Mouse (Mus musculus) heart, embryonic 12.5 days (tissue): ENCODE measurements around the gene Tbpl1. TPM values are rescaled to one million over a fixed set of nuclear protein-coding genes. Genes with fewer than 3 reads are reported as not detected.

Source experiments
- ATAC-seq: fragments of 200-750 bp; cut with Nextera tagmentation; 2 replicates; pipeline ENCODE4 v1.8.0; 2017; ENCODE audit warnings: moderate TSS enrichment, moderate library complexity; ENCODE audit not compliant: insufficient number of reproducible peaks, low FRiP score
- H3K27ac ChIP-seq: fragments of 300-500 bp; sonication (generic); 2 replicates; pipeline ENCODE4 v1.5.1; 2016; ENCODE audit warnings: mild to moderate bottlenecking, moderate library complexity; ENCODE audit not compliant: poor library complexity, severe bottlenecking
- H3K27me3 ChIP-seq: fragments of 300-500 bp; sonication (generic); replicated peaks from 2 replicates; pipeline ENCODE4 v1.6.1; 2016; ENCODE audit warnings: mild to moderate bottlenecking, moderate library complexity
- H3K36me3 ChIP-seq: fragments of 300-500 bp; sonication (generic); 2 replicates; pipeline ENCODE4 v1.6.1; 2016; ENCODE audit warnings: mild to moderate bottlenecking, moderate library complexity
- H3K4me1 ChIP-seq: fragments of 300-500 bp; sonication (generic); replicated peaks from 2 replicates; pipeline ENCODE4 v1.6.1; 2016; ENCODE audit warnings: mild to moderate bottlenecking
- H3K4me2 ChIP-seq: fragments of 300-500 bp; sonication (generic); 2 replicates; pipeline ENCODE4 v1.6.1; 2016; ENCODE audit warnings: mild to moderate bottlenecking, moderate library complexity
- H3K4me3 ChIP-seq: fragments of 300-500 bp; sonication (generic); 2 replicates; pipeline ENCODE4 v1.5.1; 2016; ENCODE audit warnings: mild to moderate bottlenecking
- H3K9ac ChIP-seq: fragments of 300-500 bp; sonication (generic); 2 replicates; pipeline ENCODE4 v1.6.1; 2016; ENCODE audit warnings: mild to moderate bottlenecking, moderate library complexity
- H3K9me3 ChIP-seq: fragments of 300-500 bp; sonication (generic); replicated peaks from 2 replicates; pipeline ENCODE4 v1.6.1; 2016; ENCODE audit warnings: mild to moderate bottlenecking, moderate library complexity
- WGBS: fragments of 180-500 bp; shearing (Covaris S2); methylation state at CpG from one replicate; pipeline ENCODE4 v1.1.7; 2016; 5-methylcytosine and 5-hydroxymethylcytosine counted together
- polyA plus RNA-seq: library from polyadenylated mRNA; unstranded; fragments of >200 nt; fragmentation: Nextera tagmentation; extraction: Ambion mirVana; gene quantifications from 2 replicates; pipeline ENCODE4 v1.2.1, GENCODE M21; 2016

Gene Tbpl1
- 50.7 and 56.0 TPM in 2 replicates for polyA plus RNA-seq

DNA sequence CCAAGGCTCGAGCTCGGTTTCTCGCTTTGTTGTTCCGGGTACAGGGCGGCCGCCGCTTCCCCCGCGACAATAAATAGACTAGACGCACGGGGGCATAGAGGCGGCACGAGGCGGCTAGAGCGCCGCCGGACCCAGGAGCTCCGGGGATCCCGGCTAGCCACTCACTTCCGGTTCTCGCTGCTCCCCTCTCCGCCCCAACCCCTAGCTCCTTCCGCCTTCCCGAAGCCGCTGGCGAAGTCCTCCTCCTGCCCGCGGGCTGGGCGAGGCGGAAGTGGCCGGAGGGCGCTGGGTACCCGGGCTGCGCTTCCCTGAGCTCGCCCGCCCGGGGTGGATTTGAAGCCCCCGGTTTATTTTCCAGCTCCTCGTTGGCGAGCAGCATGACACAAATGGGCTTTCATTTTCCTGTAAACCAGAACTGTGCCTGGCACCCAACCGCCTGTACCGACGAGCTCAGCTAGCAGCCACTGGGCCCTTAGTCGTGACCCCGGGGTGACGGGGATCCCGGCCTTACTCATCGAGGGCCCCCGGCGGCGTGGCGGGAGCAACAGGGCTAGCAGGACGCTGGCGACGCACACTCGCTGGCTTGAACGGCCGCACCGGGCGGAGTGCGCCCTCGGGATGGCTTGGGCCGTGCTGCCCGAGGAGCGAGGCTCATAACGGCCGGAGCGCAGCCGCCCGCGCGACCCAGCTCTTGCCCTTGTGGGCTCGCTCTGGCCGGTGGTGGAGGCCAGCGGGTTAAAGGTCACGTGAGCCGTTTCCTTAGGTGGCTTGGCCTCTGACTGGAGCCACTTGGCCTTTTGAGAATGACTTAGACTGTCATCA is at the start of gene Tbpl1:
Gene Tbpl1 (minus strand): TSS at position 667 of the 822 bp plus-strand sequence.
- under 1% methylated on average over 77 of the region's 77 CpGs for WGBS
- peak within 1 kb of the TSS; percentile 89 for H3K4me3 ChIP-seq
- H3K27ac ChIP-seq = peak within 1 kb of the TSS; percentile 93

DNA sequence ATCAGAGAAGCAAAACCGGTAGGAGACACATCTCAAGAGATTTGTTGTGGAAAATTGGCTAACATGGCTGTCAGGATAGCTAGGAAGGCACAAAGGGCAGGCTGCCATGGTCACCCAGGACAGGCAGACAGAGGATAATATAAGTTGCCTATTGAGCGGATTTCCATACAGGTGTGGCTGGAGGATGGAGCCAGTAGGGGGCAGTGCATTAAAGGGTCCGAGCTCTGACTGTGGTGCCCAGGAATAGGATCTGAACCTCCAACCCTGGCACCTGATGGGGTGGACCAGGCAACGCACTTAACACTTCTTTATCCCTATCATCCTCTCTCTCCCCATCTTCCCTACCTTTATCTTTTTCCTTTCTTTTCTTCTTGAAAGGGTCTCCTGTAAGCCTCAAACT is 49.7 kb upstream of the Tbpl1 start:
- H3K4me2 ChIP-seq = no peak overlapping the region
- H3K36me3 ChIP-seq = no peaks in the 10 kb centered on the region
- no peaks in the 10 kb centered on the region for H3K4me1 ChIP-seq
- 26% methylated on average over 4 of the region's 4 CpGs for WGBS
- H3K4me3 ChIP-seq = no peak overlapping the region
- no peak overlapping the region for H3K27ac ChIP-seq
- ATAC-seq = no peak
- H3K9ac ChIP-seq = no peak overlapping the region
- H3K27me3 ChIP-seq = no peaks in the 10 kb centered on the region
- no peaks in the 10 kb centered on the region for H3K9me3 ChIP-seq

More for the DNA sequence above, at the start of gene Tbpl1:
- ATAC-seq = peak; percentile 99
- Histone ChIP-seq H3K4me1 (peaks cover 26% of the 10 kb centered on the region), H3K36me3 (no peaks in the 10 kb centered on the region), H3K27me3 (no peaks in the 10 kb centered on the region), H3K9ac (peak within 1 kb of the TSS; percentile 89), H3K4me2 (peak within 1 kb of the TSS; percentile 87), H3K9me3 (no peaks in the 10 kb centered on the region)

DNA sequence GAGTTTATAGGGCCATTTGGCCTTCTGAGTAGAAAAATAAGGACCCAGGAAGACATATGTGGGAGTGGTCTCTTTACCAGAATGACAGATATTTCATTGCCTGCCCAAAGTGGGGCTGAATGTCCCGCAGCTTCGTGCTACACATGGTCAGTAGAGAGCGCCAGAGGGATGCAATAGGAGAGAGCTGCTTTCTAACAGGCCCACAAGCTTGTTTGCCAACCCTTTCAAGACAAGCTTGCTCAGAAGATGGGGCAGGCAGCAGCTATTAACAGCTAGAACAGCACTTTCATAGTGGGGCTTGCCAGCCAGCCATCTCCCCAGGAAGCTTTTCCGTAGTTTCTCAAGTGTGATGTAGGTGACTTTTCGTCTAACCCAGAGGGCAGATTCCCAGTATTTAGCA is 46.2 kb upstream of the Tbpl1 start:
- Histone ChIP-seq H3K9ac (no peak overlapping the region), H3K36me3 (no peaks in the 10 kb centered on the region), H3K4me3 (no peak overlapping the region), H3K9me3 (no peaks in the 10 kb centered on the region), H3K4me2 (no peak overlapping the region), H3K27me3 (no peaks in the 10 kb centered on the region), H3K27ac (no peak overlapping the region), H3K4me1 (no peaks in the 10 kb centered on the region)
- no peak for ATAC-seq
- WGBS = 13% methylated on average over 5 of the region's 5 CpGs

DNA sequence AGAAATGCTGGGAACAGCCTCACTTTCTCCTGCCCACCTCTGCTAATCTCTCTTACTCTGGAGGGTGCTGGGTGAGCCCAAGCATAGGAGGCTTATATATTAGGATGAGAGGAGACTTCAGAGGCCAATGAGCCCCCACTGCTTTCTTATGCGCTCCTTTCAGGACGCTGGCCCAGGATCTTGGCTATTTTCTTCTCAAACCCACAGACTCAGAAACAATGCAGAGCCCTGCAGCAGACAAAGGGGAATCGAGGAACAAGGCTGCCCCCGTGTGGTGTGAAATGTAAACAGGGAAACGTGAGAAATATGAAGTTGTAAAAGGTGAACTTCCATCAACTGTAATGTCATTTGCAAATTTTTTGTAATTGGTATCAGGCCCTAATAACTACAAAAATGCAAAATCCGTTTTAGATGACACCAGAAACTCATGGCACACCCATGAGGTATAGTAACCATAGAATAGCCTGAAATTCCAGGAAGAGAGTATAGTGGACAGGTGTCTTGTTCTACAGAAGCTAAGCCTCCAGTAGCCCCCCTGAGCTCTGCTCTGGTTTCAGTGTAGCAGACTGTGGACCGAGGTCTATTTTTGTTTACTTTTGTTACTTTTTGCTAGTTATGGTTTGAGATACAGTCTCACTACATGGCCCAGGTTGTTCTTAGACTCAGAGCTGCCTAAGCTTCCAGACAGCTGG is 44.4 kb upstream of the Tbpl1 start:
- Histone ChIP-seq H3K9ac (no peak overlapping the region), H3K4me1 (no peaks in the 10 kb centered on the region), H3K27ac (no peak overlapping the region), H3K9me3 (no peaks in the 10 kb centered on the region), H3K4me2 (no peak overlapping the region), H3K36me3 (no peaks in the 10 kb centered on the region), H3K4me3 (no peak overlapping the region), H3K27me3 (no peaks in the 10 kb centered on the region)
- 13% methylated on average over 7 of the region's 7 CpGs for WGBS
- no peak for ATAC-seq

DNA sequence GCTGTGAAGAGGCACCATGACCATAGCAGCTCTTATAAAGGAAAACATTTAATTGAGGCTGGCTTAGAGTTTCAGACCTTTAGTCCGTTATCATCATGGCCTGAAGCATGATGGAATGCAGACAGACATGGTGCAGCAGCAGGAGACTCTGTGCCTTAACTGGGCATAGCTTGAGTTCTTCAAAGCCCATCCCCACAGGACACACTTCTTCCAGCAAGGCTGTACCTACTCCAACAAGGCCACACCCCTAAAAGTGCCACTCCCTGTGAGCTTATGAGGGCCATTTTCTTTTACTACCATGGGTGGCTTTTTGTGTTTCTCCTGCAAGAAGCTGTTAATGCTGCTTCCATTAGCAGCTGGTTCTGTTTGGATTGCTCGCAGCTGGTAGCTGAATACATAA is 43.7 kb upstream of the Tbpl1 start:
- WGBS = 69% methylated on average over 2 of the region's 2 CpGs
- H3K4me1 ChIP-seq = no peaks in the 10 kb centered on the region
- H3K27me3 ChIP-seq = no peaks in the 10 kb centered on the region
- no peak overlapping the region for H3K27ac ChIP-seq
- H3K4me3 ChIP-seq = no peak overlapping the region
- no peak overlapping the region for H3K4me2 ChIP-seq
- H3K36me3 ChIP-seq = no peaks in the 10 kb centered on the region
- H3K9me3 ChIP-seq = no peaks in the 10 kb centered on the region
- no peak overlapping the region for H3K9ac ChIP-seq
- no peak for ATAC-seq

DNA sequence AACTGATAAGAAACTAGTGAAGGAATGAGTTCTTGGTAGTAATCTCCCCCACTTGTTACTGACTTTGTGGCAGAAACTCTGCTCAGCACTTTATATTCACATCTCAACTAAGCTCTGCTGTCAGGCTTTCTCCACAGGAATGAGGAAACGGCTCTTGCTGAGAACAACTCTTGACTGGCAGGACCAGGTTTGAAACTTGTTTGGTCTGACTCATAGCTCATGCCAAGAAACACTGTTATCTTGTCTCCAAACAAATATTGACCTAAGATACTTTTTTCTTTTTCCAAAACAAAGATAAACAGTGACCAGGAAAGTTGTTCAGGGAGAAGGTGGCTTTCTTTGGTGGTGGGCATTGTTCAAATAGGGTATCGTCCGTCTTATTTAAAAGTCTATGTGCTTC is 42.9 kb upstream of the Tbpl1 start:
- Histone ChIP-seq H3K9me3 (no peaks in the 10 kb centered on the region), H3K36me3 (no peaks in the 10 kb centered on the region), H3K4me3 (no peak overlapping the region), H3K9ac (no peak overlapping the region), H3K27ac (no peak overlapping the region), H3K27me3 (no peaks in the 10 kb centered on the region), H3K4me2 (no peak overlapping the region), H3K4me1 (no peaks in the 10 kb centered on the region)
- ATAC-seq = no peak
- WGBS = 66% methylated on average over 3 of the region's 3 CpGs

DNA sequence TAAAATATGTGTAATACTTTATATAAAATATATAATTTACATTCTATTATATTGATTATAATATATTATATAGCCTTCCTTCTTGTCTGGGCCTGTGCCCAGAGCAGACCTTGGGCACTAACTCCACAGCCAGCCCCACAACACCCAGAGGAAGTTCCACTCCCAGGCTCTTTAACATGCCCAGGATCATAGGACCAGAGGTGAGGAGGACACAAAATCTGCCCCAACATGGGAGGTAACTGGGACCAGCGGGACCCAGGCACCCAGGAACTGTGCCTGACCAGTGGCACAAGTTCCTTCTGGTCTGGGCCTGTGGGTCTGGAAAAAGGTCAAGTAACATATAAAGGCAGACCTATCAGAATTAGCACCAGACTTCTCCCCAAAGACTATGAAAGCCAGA is 22.5 kb upstream of the Tbpl1 start:
- Histone ChIP-seq H3K27ac (no peak overlapping the region), H3K9me3 (no peaks in the 10 kb centered on the region), H3K4me1 (no peaks in the 10 kb centered on the region), H3K9ac (no peak overlapping the region), H3K36me3 (no peaks in the 10 kb centered on the region), H3K4me3 (no peak overlapping the region), H3K27me3 (no peaks in the 10 kb centered on the region), H3K4me2 (no peak overlapping the region)
- no peak for ATAC-seq
- WGBS = 79% methylated on average over 1 of the region's 1 CpGs

DNA sequence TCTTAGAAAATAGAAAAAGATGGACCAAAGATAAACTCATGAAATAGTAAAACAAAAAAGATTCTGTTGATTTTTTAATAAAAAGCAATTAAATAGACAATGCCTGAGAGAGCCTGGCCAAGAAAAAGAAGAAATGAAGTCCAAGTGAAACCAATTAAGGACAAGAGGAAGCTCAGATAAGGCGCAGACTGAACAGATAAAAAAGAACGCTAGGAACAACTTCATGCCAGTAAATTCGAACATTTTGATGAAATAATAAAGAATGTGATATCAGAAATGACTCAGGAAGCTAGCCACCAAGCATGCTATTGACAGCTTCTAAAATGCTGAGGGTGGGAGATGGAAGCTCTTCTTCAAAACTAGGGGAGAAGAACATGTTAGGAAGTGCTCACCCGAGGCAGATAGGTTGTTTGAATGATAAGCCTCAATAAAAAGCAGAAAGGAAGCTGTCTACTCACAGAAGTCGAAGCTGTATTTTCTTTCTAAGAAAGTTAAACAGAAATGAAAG is 19.5 kb upstream of the Tbpl1 start:
- Histone ChIP-seq H3K4me2 (no peak overlapping the region), H3K9ac (no peak overlapping the region), H3K27ac (no peak overlapping the region), H3K4me1 (peaks cover 8% of the 10 kb centered on the region; the same call in 1 of the 2 replicates), H3K9me3 (no peaks in the 10 kb centered on the region), H3K36me3 (no peaks in the 10 kb centered on the region), H3K27me3 (no peaks in the 10 kb centered on the region), H3K4me3 (no peak overlapping the region)
- 40% methylated on average over 5 of the region's 5 CpGs for WGBS
- ATAC-seq = no peak

DNA sequence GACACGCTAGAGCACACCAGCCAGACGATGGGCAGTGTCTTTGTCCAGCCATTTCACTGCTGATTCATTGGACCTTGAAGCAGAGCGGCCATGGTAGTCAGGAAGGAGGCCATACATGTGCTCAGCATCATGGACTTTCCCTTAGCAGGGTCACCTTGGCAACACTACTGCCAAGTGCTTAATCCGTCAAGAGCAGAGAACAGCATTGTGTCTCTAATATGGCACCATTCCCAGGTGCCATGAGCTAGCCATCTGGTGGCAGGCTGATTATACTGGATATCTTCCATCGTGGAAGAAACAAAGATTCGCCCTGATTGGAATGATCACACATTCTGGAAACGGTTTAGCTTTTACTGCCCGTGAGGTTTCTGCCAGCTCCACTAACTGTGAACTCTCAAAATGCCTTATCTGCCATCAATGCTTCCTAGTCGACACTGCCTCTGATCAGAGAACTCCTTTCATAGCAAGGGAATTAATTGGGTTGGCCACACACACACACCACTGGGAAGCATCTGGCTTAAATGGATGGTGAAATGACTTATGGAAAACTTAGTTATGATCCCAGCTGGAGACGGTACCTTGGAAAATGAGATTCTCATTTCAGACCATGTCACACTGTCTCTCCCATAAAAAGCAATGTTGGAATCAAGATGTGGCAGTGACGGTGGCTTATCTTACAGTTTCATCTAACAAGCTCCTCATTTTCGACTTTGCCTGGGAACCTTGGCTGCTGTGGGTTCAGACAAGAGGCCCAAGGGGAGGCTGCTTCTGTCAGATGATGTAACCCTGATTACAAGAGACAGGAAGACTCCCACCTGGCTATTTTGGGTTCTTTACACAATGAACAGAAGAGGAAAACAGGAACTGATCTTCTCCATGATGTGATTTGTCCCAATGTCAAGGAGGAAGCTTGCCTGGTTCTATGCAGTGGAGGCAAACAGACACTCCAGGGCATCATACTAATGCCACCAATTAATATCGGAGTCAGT is 14.9 kb upstream of the Tbpl1 start:
- Histone ChIP-seq H3K9ac (no peak overlapping the region), H3K4me1 (peaks cover 13% of the 10 kb centered on the region; the same call in 1 of the 2 replicates), H3K27me3 (no peaks in the 10 kb centered on the region), H3K4me3 (no peak overlapping the region), H3K4me2 (no peak overlapping the region), H3K9me3 (no peaks in the 10 kb centered on the region), H3K27ac (no peak overlapping the region), H3K36me3 (no peaks in the 10 kb centered on the region)
- WGBS = 66% methylated on average over 13 of the region's 13 CpGs
- ATAC-seq = no peak

DNA sequence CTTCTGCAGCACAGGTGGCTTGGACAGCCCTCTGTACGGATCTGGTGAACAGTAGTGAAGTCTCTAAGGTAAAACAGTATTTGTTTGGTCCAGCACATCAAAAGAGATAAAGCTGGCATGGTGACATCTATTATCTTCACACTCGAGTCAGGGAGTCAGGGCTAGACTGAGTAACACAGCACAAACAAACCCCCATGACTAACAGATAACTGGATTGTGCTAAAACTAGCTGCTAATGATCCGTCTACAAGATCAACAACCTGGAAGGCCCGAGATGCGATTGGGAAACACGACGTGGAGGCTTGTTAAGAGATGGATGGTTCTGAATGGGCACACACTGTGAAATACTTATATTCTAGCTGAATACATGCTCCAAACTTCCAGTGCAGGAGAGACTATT is 14.2 kb upstream of the Tbpl1 start:
- ATAC-seq = no peak
- 37% methylated on average over 7 of the region's 7 CpGs for WGBS
- Histone ChIP-seq H3K4me1 (peaks cover 13% of the 10 kb centered on the region; the same call in 1 of the 2 replicates), H3K4me2 (no peak overlapping the region), H3K27ac (no peak overlapping the region), H3K9me3 (no peaks in the 10 kb centered on the region), H3K27me3 (no peaks in the 10 kb centered on the region), H3K36me3 (no peaks in the 10 kb centered on the region), H3K9ac (no peak overlapping the region), H3K4me3 (no peak overlapping the region)
